Mouse (Mus musculus) erythroblast, embryonic 14.5 days (primary cell): ENCODE results near the gene Nr1d1.

ENCODE experiments used
- GATA1 ChIP-seq: IDR thresholded peaks from 2 replicates; pipeline ENCODE4 v1.6.1; 2012; ENCODE audit warnings: low read length, inconsistent platforms, mixed read lengths
- TAL1 ChIP-seq: IDR thresholded peaks from 3 replicates; pipeline ENCODE4 v1.6.1; 2012; ENCODE audit warnings: low read length, inconsistent platforms, mixed read lengths

DNA sequence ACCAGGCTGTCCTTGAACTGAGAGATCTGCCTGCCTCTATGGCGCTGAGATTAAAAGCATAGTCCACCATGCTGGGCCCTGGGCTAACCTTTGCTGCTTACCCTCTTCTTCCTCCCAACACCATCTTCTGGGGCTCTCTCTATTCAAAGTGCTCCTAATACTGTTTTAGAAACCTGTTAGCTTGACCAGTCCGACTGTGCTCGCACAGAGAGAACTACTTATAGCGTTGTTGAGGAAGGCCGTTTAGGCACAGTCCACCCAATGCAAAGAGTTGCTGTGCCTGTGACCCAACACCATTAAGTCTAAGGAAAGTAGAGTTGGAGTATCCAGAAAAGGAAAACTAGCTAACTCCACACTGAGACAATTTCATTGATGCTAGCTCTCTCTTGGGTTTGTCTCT is 13.0 kb upstream of the Nr1d1 start:
- TF ChIP-seq TAL1 (no peak), GATA1 (no peak)
